Mouse (Mus musculus): ENCODE results near the gene Gm9112. TPM values are rescaled to one million over a fixed set of nuclear protein-coding genes. Genes with fewer than 3 reads are reported as not detected.
"Not testable (repeated sequence)": the region's sequence is repeated elsewhere in the genome, so short reads cannot be mapped to it uniquely, and the experiment has no call there.

Gene Gm9112
- total RNA-seq (2021), result not detected

DNA sequence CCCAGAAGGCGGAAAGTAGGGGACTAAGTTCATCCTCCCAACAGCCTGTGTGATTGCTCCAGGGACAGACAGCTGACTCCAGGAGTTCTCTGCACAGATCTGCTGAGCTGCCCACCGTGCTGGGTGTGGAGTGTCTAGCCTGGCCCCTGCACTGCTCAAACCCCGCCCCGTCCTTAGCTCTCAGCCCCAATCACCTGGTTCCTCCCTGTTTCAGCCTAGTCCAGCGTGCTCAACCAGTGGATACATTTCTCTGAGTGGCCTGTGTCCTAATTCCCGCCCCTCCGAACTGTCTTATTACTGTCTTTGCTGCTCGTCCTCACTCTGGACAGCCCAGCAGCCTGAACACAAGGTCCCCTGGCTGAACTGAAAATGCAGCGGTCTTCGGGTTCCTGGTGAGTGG is at the start of gene Gm9112, which contains the start of gene Dmrtc1b:
Gm9112 (minus strand) TSS at position 101 of the 400 bp plus-strand sequence.
Dmrtc1b (plus strand) TSS at position 331 of the 400 bp plus-strand sequence.
- intact Hi-C loops (cut with DNase I); DNase-seq (ENCODE audit: extremely low spot score in 1 of 2, low spot score in 2 of 2): not testable (repeated sequence)

DNA sequence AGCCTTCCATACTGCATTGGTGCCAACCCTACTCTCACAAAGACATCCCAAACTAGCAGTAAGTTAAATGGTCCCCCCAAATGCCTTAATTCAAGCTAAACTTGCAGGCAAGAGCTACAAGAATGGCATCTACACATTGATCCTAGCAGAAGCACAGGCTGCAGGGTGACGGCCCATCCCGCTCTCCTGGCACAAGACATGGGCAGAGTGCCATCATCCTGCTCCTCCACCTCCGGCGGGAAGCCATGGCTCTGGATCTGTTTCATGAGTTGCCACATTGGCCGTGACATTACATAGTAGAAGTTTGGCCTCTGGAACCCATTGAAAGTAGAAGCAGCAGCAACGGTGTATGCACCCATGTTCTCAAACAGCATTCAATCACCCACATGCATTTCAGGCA is 16.8 kb upstream of the Gm9112 start:
- DNase-seq (ENCODE audit: extremely low spot score in 1 of 2, low spot score in 2 of 2); intact Hi-C loops (cut with DNase I): not testable (repeated sequence)

DNA sequence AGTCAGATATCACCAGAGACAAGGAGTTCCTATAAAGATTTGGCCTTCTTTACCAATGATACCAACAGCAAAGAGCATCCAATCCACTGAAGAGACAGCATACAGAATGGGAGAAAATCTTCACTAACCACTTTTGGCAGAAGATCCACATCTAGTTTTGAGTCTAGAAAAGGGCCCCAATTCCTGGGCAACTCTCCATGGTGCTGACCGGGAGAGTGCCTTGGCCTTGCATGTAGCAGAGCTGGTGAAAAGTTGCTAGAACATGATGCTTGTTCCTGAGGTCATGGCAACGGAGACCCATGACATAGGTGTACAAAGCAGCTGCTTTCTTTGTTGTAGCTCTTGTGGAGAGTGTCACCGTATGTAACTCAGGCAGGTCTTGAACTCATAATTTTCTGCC is 6.8 kb downstream of the Gm9112 start:
- intact Hi-C loops (cut with DNase I), result loop anchor here (5.0 kb wide), 1 partner anchor 212 kb away; no protein-coding TSS in a partner anchor

DNA sequence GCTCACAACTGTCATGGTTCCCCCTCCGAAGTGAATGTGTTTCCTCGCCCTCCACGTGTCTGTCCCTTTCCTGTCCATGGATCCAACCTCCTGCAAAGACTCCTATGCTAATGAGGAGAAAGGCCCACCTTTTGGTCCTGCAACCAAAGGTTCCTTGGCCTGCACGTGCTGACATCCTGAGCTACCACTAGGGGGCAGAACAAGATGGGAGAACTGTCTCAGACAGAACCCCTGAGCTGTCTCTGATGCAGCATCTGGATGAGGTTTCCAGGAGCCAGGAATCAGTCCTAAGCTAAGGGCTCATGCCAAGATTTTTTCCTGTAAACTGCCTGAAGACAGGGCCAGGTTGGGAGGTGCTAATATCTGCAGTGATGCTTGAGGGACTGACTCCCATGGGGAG is 18.2 kb downstream of the Gm9112 start:
- DNase-seq (ENCODE audit: extremely low spot score in 1 of 2, low spot score in 2 of 2), result peak; percentile 6 to 20
- intact Hi-C loops (cut with DNase I), result not testable (repeated sequence)

More for the DNA sequence above, 6.8 kb downstream of the Gm9112 start:
- not testable (repeated sequence) for DNase-seq (ENCODE audit: extremely low spot score in 1 of 2, low spot score in 2 of 2)

DNA sequence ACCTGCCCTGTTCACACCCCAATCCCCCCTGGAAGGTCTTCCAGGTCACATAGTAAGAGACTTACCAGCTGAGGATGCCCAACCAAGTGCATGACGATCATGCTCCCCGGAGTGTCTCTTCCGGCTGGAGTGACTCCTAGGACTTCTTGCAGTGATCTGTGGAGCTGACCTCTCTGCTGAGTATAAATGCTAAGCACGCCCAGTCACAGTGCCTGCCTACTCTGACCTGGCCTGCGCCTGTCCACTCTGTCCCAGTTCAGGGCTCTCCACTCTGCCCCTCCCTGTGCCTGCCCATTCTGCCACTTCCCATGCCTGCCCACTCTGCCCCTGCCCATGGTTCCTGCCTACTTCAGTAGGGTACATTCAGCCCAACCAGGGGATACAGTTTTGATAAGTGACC is 20.6 kb downstream of the Gm9112 start, which contains the start of gene Gm3880:
Gm3880 (minus strand) TSS at position 101 of the 400 bp plus-strand sequence.
- not testable (repeated sequence) for DNase-seq (ENCODE audit: extremely low spot score in 1 of 2, low spot score in 2 of 2)
- intact Hi-C loops (cut with DNase I), result loop anchor here (1.0 kb wide), 1 partner anchor 19 kb away; no protein-coding TSS in a partner anchor

DNA sequence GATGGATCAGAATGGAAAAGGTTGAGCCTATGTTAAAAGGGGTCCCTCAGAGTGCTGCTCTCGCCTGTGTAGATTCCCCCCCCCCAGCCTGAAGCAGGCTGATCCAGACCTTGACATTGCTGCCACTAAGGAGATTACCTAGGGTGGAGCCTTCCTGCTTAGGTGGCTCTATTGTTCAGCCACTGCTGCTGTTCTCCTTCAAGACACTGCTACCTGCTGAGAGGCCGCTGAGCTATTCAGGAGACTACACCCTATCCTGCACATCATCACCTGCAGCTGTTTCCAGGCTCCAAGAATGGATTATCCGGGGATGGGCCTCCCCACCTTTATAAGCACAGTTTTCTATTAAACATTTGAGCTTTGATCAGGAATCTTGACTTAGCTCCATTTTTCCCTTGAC is 22.7 kb downstream of the Gm9112 start:
- intact Hi-C loops (cut with DNase I); DNase-seq (ENCODE audit: extremely low spot score in 1 of 2, low spot score in 2 of 2): not testable (repeated sequence)

DNA sequence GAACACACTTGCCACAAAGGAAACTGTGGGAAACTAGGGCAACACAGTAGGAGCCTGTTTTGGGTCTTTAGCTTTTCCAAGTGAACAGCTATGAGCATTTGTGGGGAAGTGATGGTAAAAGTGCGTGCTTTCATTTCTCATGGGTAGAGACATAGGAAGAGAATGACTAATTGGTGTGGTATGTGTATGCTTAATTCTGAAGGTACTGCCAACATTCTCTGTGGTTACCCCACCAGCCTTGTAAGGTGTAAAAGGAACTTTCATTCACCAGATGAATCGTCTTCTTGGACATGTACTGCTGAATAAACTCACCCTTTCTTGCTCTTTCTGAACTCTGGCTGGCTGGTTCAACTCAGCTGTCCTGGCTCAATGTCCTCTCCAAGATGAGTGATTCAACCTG is 40.8 kb downstream of the Gm9112 start:
- DNase-seq (ENCODE audit: extremely low spot score in 1 of 2, low spot score in 2 of 2), result no peak
- intact Hi-C loops (cut with DNase I), result no loop called here

DNA sequence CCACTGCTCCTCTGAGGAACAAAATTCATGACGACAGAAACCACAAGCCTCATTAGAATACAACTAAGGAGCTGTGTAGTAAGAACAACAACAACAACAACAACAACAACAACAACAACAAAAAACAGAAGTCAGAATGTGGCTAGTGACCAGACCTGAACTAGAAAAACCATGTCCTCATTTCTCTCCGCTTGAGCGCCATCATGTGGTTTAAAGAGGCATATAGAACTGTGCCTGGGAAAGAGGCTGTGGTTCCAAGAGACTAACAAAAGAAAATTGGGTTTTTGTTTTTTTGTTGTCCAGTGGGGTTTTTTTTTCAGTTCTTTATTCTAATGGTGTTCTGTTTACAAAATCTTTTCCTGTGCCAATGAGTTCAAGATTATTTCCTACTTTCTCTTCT is 46.7 kb downstream of the Gm9112 start:
- no peak for DNase-seq (ENCODE audit: extremely low spot score in 1 of 2, low spot score in 2 of 2)
- intact Hi-C loops (cut with DNase I), result no loop called here

Other genes with a start within 250 kb of the Gm9112 start
- gene Hdac8, start 202.3 kb downstream of the Gm9112 start, total RNA-seq (2021), result 10 to 100 TPM in 1 of 2 experiments, 1 to 10 TPM in 1; 9.7 to 12.2 TPM
- gene Phka1, start 63.4 kb downstream of the Gm9112 start, total RNA-seq (2021), result 10 to 100 TPM; 14.9 to 16.3 TPM
- not detected for gene Gm3880, start 20.7 kb downstream of the Gm9112 start, total RNA-seq (2021)
- gene Dmrtc1b, start 230 bp upstream of the Gm9112 start, total RNA-seq (2021), result not detected
- gene Dmrtc1c1, start 95.3 kb upstream of the Gm9112 start, total RNA-seq (2021), result not detected
- gene Dmrtc1c2, start 147.0 kb upstream of the Gm9112 start, total RNA-seq (2021), result not detected
- not detected for gene 1700031F05Rik, start 160.3 kb upstream of the Gm9112 start, total RNA-seq (2021)
- gene Dmrtc1a, start 201.1 kb upstream of the Gm9112 start, total RNA-seq (2021), result 1 to 10 TPM; 1.4 to 1.9 TPM
- gene 1700011M02Rik, start 201.3 kb upstream of the Gm9112 start, total RNA-seq (2021), result not detected
- gene 1700018G05Rik, start 220.7 kb upstream of the Gm9112 start, total RNA-seq (2021), result not detected

All from left cerebral cortex, postnatal 10 days (tissue).